Mouse (Mus musculus): ENCODE measurements around the gene Kif21b.

Kif21b gene

DNA sequence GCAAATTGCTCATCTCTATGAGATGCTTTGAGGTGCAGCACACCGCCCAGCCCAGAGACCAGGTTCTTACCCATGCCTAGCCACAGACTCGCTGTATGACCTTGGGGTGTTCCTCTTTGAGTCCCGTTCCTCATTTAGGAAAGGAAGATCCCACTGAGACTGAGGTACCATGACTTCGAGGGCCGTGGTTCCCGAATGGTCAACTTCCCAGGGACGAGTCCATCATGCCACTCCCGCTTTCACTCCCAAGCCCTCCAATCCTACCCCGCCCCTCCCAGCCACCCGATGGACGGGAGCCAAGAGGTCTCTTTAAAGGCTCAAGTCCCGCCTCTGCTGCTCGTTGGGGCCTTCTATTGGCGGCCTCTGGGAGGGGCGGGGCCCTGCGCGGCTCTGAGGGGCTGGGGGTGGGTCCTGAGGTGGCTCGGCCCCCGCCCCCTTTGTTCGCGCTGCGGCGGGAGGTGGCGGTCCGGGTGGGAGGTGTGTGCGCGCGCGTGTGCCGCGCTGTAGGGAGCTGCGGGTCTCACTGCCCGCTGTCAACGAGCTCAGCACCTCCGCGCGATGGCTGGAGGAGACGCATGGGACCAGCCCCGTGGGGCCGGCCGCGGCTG, at the start of gene Kif21b:
Gene Kif21b, plus strand, starts transcription at position 439 of the 608 bp plus-strand sequence.
- peak; percentile 95 for DNase-seq (ENCODE audit: low read depth, low spot score)

DNA sequence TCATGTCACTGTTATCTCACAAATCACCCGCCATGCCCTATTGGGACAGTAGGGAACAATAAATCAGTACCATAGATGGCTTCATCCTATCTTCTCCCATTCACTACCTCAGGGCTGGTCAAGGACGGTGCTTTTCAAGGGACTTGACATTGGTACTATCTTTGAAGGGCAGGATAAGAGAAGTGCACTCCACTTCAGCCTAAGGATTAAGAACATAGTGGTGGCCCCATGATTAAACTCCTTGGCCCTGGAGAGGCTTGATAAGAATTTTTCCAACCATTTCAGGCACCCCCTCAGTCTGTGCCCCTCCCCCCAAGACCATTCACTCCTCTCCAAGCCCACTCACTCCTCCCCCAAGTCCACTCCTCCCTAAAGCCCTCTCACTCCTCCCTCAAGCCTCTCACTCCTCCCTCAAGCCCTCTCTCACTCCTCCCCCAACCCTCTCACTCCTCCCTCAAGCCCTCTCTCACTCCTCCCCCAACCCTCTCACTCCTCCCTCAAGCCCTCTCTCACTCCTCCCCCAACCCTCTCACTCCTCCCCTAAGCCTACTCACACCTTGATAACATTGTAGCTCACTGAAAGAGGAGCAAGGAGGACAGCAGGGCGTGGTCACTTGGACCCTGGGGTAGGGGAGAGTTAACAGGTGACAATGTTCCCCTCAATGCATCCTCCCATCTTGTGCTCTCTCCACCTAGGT, 45.1 kb upstream of the Kif21b start:
- DNase-seq (ENCODE audit: low read depth, low spot score), result no peak

DNA sequence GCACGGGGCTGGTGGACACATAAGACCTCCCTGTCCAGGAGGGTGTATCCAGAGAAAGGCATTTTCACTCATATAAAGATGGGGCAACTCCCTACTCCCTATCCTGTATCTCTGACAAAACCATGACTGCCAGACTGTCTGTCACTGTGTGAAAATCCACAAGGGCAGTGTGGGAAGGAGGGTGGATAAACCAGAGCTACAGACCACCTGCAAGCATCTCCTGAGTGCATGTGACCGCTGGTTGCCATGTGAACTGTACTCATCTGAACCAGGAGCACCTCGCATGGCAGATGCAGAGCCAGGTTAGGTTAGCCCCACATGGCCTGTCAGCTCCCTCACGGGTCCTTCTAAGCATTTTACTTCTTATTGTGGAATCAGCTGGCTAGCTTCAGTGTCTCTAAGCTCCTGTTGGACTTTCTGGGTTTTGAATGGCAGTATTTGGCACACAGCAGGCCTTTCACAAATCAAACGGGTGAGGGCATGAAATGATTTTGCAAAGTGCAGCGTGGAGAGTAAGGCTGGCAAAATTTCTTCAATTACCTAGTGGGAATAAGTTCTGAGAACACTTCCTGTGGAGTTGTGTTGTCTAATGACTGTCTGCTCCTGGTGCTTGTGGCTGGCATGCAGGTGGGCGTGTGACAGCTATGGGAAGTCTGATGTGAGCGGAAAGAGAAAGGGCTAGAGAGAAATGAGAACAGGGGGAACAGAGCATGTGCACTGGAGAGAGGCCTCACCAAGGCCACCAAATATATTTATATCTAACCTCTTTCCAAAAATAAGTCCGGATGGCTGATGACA, 41.6 kb upstream of the Kif21b start:
- no peak for DNase-seq (ENCODE audit: low read depth, low spot score)

DNA sequence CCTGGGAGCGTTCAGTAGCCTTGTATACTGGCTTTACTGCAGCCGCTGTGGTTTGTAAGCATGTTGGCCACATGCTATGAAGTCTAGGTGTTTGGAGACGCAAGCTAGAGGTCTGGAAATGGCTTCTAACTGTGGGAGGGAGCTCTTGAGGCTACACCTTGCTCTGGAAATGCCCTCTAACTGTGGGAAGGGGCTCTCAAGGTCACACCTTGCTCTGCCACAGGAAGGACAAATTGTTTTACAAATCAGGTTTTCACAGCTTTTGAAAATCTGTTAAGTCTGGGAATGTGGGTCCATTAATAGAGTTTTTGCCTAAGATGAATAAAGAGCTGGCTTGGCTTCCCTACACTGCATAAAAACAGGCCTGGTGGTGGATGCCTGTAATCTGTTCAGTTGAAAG, 37.5 kb upstream of the Kif21b start:
- no peak for DNase-seq (ENCODE audit: low read depth, low spot score)

DNA sequence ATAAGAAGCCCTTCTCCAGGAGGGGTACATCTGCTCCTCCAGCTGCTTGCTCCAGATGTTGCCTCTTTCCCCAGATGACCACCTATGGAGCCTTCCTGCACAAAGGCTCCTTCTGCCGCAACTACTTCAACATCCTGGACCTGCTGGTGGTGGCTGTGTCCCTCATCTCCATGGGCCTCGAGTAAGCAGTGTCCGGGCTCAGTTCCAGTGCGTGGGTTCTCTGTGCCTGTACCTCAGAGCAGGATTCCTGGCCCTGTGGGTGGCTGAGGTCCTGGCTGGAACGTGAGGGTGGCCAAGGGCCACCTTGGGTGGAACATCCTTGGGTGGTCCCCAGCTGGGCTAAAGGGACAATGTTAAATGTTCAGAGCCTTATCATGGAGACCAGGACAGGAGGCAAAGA, 36.4 kb upstream of the Kif21b start:
- no peak for DNase-seq (ENCODE audit: low read depth, low spot score)

DNA sequence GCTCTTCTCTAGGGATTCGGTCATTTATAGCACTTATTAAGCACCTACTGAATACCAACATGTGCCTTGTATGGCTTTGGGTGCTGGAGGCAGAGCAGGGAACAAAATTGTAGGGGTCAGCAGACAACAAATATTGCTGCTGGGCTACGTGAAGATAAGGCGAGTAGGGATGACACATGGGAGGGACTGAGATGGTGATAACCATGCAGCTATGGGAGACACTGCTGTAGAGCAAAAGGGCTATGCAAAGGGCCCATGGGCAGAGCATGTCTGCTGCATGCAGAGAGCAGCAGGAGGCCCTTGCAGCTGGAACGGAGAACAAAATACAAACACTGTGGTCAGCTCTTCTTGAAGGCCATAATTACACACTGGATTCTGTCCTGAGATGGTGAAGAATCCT, 29.1 kb upstream of the Kif21b start:
- DNase-seq (ENCODE audit: low read depth, low spot score), result no peak

DNA sequence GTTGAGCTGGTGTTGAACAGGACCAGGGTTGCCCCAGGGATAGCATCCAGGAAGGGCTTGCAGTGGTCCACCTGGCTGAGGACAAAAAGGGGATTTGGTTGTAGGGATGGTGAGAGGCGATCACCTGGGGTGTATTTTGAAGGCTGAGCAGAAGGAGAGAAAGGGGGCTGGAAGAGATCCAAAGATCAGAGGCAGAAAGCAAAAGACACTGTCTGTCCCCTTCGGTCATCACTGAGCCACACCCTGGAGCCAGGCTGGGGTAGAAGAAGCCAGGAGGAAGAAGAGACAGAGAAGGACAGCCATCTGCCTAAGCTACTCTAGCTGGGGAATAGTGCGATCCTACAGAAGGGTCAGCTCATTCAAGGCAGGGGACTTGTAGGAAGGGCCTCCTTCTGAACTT, 28.6 kb upstream of the Kif21b start:
- DNase-seq (ENCODE audit: low read depth, low spot score), result no peak

DNA sequence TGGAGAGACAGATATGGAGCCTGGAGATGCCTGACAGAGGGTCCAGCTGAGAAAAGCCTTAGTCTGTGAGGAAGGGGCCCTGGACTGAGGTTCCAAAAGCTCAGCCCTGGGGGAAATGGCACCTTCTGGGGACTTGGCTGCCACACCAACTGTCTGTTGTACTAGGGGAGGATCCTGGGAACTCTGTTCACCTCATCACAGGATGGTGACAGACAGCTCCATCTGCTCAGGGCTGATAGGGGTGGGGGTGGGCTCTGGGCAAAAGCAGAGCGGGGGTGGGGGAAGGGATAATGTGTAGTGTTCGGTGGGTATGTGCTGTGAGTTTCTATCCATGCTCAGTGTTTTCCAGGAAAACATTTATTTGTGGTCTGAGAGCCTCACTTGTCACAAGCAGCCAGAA, 28.2 kb upstream of the Kif21b start:
- no peak for DNase-seq (ENCODE audit: low read depth, low spot score)

DNA sequence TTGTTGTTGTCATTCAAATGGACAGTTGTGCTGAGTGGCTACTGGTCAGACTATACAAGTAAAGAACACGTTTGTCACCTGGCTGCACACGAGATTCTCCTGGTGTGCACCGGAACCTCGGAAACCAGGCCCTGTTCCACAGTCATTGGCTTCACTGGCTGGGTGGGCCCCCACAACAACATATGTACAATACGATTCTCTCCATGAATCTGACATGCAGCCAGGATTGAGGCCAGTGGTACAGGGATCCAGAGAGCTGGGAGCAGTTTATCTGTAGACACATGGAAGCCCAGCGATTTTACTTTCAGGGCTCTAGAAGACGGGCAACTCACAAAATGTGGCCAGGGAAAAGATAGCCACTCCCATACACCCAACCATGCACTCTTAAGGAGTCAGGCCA, 27.5 kb upstream of the Kif21b start:
- DNase-seq (ENCODE audit: low read depth, low spot score), result no peak

DNA sequence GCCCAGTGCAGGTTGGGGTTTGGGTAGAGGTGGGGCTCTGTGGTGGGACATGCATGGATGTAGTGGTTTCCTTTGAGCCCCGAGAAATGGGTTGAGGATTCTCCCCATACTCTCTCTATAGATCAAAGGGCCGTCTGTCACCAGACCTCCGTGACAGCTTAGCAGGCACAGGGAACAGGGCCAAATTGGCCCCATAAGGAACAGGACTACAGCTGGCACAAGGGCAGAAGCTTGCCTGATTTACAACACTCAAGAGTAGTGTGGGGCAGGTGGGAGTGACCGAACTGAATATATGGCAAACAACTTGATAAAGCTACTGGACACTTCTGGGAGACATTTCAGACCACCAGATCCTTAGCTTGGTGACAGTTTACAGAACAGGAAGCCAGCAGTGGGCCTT, 26.4 kb upstream of the Kif21b start:
- DNase-seq (ENCODE audit: low read depth, low spot score), result no peak

DNA sequence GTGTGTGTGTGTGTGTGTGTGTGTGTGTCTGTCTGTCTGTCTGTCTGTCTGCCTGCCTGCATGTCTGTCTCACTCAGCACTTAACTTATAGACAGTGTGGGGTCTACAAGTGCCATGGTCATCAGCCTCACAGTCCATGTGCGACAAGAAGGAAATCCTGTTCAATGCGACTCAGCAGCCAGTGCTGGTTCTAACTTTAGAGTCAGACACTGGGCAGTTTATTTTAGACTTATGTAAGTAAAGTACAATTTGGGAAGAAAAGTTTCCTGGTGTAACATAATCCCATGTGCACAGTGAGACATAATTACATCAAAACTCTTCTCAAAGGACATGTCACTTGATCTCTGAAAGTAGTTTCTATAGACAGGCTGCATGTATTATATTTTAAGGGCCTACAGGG, 21.7 kb upstream of the Kif21b start:
- DNase-seq (ENCODE audit: low read depth, low spot score), result no peak

DNA sequence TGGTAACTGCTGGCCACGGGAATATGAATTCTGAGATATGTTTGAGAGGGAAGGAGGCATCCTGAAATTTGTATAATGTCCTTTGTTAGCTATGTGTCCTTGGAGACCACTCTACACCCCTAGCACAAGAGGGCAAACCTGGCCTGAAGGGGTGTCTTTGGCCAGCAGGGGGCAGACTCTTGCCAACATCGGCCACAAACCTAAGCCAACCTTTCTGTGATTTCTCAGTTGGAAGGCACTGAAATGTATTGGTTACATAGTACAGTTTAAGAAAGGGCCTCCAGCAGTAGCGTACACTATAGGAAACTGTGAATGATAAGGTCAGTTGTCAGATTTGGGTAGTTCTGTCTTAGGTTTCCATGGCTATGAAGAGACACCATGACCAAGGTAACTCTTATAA, 15.0 kb upstream of the Kif21b start:
- DNase-seq (ENCODE audit: low read depth, low spot score), result peak; percentile 90

DNA sequence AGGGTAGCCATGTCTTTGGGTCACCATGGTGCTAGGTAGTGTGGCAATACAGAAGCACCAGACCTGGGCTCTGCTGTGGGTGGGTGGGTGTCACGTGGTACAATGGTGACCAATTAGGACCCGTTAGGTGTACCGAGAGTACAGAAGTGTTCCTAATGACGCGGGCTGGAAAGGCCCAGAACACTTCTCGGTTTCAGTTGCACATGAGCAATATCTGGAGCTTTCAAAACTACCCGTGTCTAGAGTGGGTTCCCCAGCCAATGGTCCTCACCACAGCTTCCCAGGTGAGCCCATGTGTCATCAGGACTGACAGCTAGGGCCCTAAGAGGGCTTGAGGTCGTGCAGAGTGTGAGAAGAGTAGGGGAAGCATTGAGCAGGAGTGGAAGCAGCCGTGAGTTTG, 14.1 kb upstream of the Kif21b start:
- peak; percentile 73 for DNase-seq (ENCODE audit: low read depth, low spot score)

DNA sequence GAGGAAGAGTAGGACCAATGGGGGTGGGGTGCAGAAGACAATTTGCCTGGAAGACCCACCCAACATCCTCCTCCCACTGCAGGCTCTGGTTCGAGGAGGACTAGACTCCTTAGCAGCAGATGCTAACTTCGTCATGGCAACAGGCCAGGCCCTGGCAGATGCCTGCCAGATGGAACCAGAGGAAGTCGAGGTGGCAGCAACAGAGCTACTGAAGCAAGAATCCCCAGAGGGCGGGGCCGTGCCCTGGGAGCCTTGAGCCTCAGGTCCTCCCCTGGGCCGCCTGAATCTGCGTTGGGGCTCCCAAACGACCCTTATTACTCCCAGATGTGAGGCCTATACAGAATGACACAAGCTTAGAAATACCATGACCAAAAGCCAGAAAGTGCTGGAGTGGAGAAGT, 12.3 kb upstream of the Kif21b start:
- peak; percentile 59 for DNase-seq (ENCODE audit: low read depth, low spot score)

DNA sequence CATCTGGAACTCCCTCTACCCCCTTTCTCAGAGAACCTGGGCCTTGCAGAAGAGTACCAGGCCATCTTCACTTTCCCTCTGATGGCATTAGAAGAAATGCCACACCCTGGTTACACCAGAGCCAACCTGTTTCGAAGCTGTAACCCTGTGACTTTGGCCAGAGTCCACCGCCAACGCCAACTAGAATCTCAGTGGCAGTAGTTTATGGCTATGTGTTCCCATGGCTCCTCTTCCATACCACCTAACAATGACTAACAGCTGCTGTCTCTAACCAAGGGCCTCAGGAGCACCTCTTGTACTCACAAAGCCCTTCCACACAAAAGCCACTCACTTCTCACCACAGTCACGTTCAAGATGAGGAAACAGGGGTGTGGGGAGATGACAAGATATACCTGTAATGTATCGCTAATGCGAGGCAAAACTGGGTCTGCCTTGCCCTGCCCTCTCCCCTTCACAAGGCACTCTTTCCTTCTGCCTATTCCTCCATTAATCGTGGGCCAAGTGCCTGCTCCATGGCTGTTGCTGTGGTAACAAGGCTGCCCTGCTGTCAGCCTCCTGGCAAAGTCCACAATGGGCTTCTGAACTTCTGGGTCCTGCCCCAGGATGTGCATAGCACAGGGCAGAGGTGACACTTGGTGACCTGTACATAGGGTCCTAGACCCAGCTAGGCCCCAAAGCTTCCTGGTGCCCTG, 11.5 kb upstream of the Kif21b start:
- DNase-seq (ENCODE audit: low read depth, low spot score), result no peak

DNA sequence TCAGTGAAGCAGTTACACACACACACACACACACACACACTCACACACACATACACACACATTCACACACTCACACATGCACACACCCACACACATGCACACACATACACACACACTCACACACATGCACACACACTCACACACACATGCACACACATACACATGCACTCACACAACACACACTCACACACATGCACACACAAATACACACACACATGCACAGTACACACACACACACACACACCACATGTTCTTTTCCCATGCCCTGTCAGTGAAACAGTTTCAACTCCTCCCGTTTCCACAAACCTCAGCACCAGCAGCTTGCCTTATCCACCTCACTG, 11.0 kb upstream of the Kif21b start:
- no peak for DNase-seq (ENCODE audit: low read depth, low spot score)

DNA sequence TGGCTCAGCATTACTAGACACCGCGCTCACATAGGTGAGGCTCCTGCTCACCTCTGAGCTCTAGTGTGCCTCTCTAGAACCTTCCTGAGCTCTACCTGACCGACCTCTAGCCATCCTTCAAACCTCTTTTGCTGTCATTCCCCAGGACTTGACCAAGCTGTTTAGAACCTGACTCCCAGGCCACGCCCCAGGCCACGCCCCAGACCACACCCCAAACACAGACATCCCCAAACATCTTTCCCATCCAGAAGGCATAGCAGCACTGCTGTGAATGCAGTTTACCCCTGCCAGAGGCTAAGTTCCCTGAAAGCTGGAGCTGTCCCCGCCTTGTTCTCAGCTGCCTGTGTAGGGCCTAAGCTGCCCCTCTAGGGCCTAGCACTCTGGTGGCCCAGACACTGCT, 10.4 kb upstream of the Kif21b start:
- DNase-seq (ENCODE audit: low read depth, low spot score), result no peak

DNA sequence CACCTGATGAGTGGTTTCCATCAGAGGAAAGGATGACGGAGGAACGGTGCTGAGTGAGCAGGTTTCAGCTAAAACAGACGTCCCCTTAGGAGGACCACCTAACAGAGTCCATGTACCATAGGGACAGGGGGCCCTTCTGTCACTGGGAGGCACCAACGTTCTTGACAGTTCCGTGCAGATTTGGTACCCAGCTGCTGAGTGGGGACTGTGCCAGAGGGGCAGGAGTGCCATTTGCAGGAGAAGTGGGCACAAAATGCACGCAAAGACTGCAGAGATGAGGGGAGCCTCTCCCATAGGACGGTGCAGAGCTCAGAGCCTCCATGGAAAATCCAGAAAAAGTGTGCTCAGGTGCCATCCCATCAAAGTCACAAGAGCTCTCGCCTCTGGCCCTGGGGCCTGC, 9.2 kb upstream of the Kif21b start:
- DNase-seq (ENCODE audit: low read depth, low spot score), result no peak

DNA sequence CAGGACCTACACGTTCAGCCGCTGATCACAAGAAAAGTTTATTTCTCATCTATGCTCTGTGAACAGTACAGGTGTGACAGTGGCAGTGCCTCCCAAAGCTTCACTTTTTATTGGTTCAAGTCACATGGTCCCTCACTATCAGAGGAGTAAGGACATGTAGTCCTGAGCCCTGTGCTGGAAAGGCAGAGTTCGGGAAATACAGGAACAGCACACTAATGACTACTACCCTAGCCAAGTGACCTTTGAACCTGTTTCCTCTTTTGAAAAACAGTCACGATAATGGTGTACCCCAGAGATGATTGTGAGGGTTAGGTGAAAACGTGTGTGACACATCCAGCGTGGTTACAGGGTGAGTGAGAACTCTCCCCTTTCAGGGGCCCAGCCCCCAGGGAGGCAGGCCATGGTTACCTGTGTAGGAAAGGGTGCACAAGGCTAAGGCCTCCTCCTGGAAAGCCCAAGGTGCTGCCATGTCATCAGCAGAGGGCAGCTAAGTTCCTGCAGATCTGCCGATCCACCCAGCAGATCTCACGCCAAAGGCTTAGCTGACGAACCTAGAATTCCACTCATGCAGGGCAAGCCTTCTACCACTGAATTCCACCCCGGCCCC, 4.9 kb upstream of the Kif21b start:
- DNase-seq (ENCODE audit: low read depth, low spot score), result no peak

DNA sequence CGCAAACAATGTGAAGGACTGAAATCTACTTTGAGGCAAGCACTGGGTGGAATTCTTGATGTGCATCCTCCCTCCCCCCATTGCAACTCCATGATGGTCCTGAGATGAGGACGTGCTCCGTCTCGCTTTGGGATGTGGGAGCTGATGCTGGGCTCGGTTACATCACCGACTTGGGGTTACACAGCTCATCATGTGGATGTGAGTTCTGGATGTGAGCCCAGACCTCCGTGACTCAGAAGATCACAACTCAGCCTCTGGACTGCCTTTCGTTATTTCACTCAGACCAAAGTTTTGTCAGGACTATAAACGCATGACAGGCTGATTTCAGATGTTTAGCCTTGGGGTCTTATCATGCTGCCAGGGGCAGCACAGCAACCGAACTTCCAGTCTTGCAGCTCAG, 4.3 kb upstream of the Kif21b start:
- DNase-seq (ENCODE audit: low read depth, low spot score), result no peak

DNA sequence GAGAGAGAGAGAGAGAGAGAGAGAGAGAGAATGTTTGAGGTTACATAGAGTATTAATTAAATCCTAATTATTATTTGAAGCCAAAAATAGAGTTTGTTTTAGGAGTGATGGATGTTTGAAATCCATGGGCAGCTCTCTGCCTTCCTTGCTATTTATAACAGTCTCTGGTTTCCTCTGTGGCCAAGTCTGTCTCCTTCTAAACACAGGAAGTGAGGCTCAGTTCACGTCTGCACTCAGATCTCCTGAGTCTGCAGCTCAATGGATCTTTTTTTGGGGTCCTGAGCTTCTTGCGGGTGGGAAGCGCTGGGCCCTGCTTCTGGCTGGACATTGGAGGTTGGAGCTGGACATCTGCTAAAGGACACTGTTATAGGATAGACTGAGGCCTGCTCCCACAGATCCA, 3.3 kb upstream of the Kif21b start:
- DNase-seq (ENCODE audit: low read depth, low spot score), result peak; percentile 61

DNA sequence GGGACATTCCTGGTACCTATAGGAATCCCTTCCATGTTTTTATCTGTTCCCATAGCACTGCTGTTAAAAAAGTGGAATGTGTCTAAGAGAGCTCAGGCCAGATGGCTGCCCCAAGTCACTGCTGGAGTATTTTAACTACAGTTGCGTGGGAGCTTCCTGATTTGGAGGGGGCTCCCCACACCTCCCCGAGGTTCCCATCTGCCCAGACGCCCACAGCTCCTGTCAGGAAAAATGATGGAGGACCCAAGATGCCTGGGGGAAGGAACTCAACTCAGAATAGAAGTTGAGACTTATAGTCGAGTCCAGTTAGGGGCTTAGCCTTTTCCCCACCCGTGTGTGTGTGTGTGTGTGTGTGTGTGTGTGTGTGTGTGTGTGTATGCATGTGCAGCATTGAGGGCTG, 2.8 kb upstream of the Kif21b start:
- no peak for DNase-seq (ENCODE audit: low read depth, low spot score)
